Mouse (Mus musculus): ENCODE measurements at regions not wholly inside any gene's neighbourhood (a gene's known extent, or its start where the extent isn't known, plus 50 kb on each side); places are given as distances from the start of the nearest gene placed in this dataset.
A peak's percentile ranks its signal among the peaks of the same experiment; 100 is the strongest.

GRCm38 (mm10) chr3:115619970-115620369 is 94.9 kb downstream of the S1pr1 start:
- Histone ChIP-seq H3K4me2 (ENCODE audit: insufficient read depth, low read depth, poor library complexity, severe bottlenecking) (no peak overlapping the region), H3K9ac (ENCODE audit: insufficient read depth, low read depth) (no peak overlapping the region), H3K36me3 (replicated peaks in 1 of 2; ENCODE audit: control insufficient read depth in 1 of 2, insufficient read depth in 1 of 2, low read length in 1 of 2) (no peaks in the 10 kb centered on the region), H3K9me3 (replicated peaks; ENCODE audit: low read length) (no peaks in the 10 kb centered on the region), H3K79me2 (replicated peaks; ENCODE audit: control insufficient read depth, extremely low read depth, insufficient read depth, poor library complexity, severe bottlenecking) (no peaks in the 10 kb centered on the region), H3K4me1 (ENCODE audit: control insufficient read depth in 1 of 2, insufficient read depth in 2 of 2) (peaks cover 3 to 4% of the 10 kb centered on the region in 2 experiments; a peak in 1 of 4 replicates), H3K27ac (ENCODE audit: insufficient read depth, low read depth) (no peak overlapping the region), H3K4me3 (replicated peaks in 1 of 3; ENCODE audit: low read depth in 2 of 3, low read length in 2 of 3, poor library complexity in 1 of 3) (no peak overlapping the region), H3K27me3 (replicated peaks) (no peaks in the 10 kb centered on the region)
- dilution Hi-C loops (cut with MboI; ENCODE audit: extremely low pct_ligation_motif_present, extremely low pct_unique_long_range_greater_than_20kb, low sequenced_read_pairs) (no loop called here), in situ Hi-C loops (cut with MboI; ENCODE audit: low pct_ligation_motif_present, low pct_unique_long_range_greater_than_20kb, low sequenced_read_pairs) (no loop called here)
- no peak for DNase-seq (ENCODE audit: extremely low read depth)
- no peak for TF ChIP-seq CHD1 (IDR thresholded peaks at IDR 0.05; ENCODE audit: low read depth, low read length)
- TF ChIP-seq RCOR1 (conservative IDR thresholded peaks at IDR 0.05; ENCODE audit: low read depth, low read length): no peak
- TF ChIP-seq GABPA (IDR thresholded peaks at IDR 0.05; ENCODE audit: insufficient replicate concordance, low read depth, low read length): no peak
- TF ChIP-seq KAT2A (IDR thresholded peaks at IDR 0.05; ENCODE audit: insufficient replicate concordance, low read length): no peak
- TF ChIP-seq ETS1 (conservative IDR thresholded peaks at IDR 0.05; ENCODE audit: low read depth, low read length): no peak
- TF ChIP-seq CTCF (conservative IDR thresholded peaks at IDR 0.05 in 1 of 2, IDR thresholded peaks at IDR 0.05 in 1 of 2; ENCODE audit: low read depth in 2 of 2, low read length in 2 of 2): no peak
- TF ChIP-seq NRF1 (IDR thresholded peaks at IDR 0.05; ENCODE audit: low read depth, low read length): no peak
- TF ChIP-seq CHD2 (IDR thresholded peaks at IDR 0.05; ENCODE audit: low read length): no peak
- no peak for TF ChIP-seq IRF4 (IDR thresholded peaks at IDR 0.05; ENCODE audit: low read depth, low read length)

GRCm38 (mm10) chr3:115615994-115616598 is 98.8 kb downstream of the S1pr1 start:
- Histone ChIP-seq H3K27me3 (replicated peaks) (no peaks in the 10 kb centered on the region), H3K4me3 (replicated peaks in 1 of 3; ENCODE audit: low read depth in 2 of 3, low read length in 2 of 3, poor library complexity in 1 of 3) (no peak overlapping the region), H3K9me3 (replicated peaks; ENCODE audit: low read length) (no peaks in the 10 kb centered on the region), H3K4me2 (ENCODE audit: insufficient read depth, low read depth, poor library complexity, severe bottlenecking) (no peak overlapping the region), H3K27ac (ENCODE audit: insufficient read depth, low read depth) (no peak overlapping the region), H3K4me1 (ENCODE audit: control insufficient read depth in 1 of 2, insufficient read depth in 2 of 2) (peaks cover 3 to 4% of the 10 kb centered on the region in 2 experiments; a peak in 1 of 4 replicates), H3K9ac (ENCODE audit: insufficient read depth, low read depth) (no peak overlapping the region), H3K36me3 (replicated peaks in 1 of 2; ENCODE audit: control insufficient read depth in 1 of 2, insufficient read depth in 1 of 2, low read length in 1 of 2) (no peaks in the 10 kb centered on the region), H3K79me2 (replicated peaks; ENCODE audit: control insufficient read depth, extremely low read depth, insufficient read depth, poor library complexity, severe bottlenecking) (no peaks in the 10 kb centered on the region)
- dilution Hi-C loops (cut with MboI; ENCODE audit: extremely low pct_ligation_motif_present, extremely low pct_unique_long_range_greater_than_20kb, low sequenced_read_pairs) (no loop called here), in situ Hi-C loops (cut with MboI; ENCODE audit: low pct_ligation_motif_present, low pct_unique_long_range_greater_than_20kb, low sequenced_read_pairs) (no loop called here)
- DNase-seq (ENCODE audit: extremely low read depth): peak; percentile 59
- TF ChIP-seq SMC3 (IDR thresholded peaks at IDR 0.05; ENCODE audit: low read depth, low read length): peak; percentile 70
- TF ChIP-seq HCFC1 (IDR thresholded peaks at IDR 0.05; ENCODE audit: low read depth, low read length): no peak
- no peak for TF ChIP-seq GABPA (IDR thresholded peaks at IDR 0.05; ENCODE audit: insufficient replicate concordance, low read depth, low read length)
- peak; percentile 31 to 78; a peak in 3 of 4 replicates for TF ChIP-seq CTCF (conservative IDR thresholded peaks at IDR 0.05 in 1 of 2, IDR thresholded peaks at IDR 0.05 in 1 of 2; ENCODE audit: low read depth in 2 of 2, low read length in 2 of 2)
- TF ChIP-seq TBP (conservative IDR thresholded peaks at IDR 0.05; ENCODE audit: low read depth, low read length): no peak
- TF ChIP-seq ZKSCAN1 (IDR thresholded peaks at IDR 0.05; ENCODE audit: borderline replicate concordance, low read depth, low read length): peak; percentile 45
- no peak for TF ChIP-seq MAZ (IDR thresholded peaks at IDR 0.05; ENCODE audit: low read depth, low read length)
- peak; percentile 86 for TF ChIP-seq RAD21 (IDR thresholded peaks at IDR 0.05; ENCODE audit: low read depth, low read length)

All from CH12.LX (cell line).